Mouse (Mus musculus) midbrain, postnatal 0 days (tissue): ENCODE measurements around the gene Dmtf1. TPM values are rescaled to one million over a fixed set of nuclear protein-coding genes. Genes with fewer than 3 reads are reported as not detected.

Experiments
- ATAC-seq: fragments of 200-750 bp; cut with Nextera tagmentation; 2 replicates; pipeline ENCODE4 v1.8.0; 2017; ENCODE audit warnings: moderate number of reproducible peaks, mild to moderate bottlenecking, moderate TSS enrichment, moderate library complexity; ENCODE audit not compliant: low FRiP score
- DNase-seq: peaks from one replicate; pipeline ENCODE4 v3.0.0-alpha.2; 2015; ENCODE audit warnings: low spot score
- H3K27ac ChIP-seq: fragments of 300-500 bp; sonication (generic); 2 replicates; pipeline ENCODE4 v1.5.1; 2014; ENCODE audit warnings: low read depth, mild to moderate bottlenecking, low read length, mixed read lengths
- H3K27me3 ChIP-seq: fragments of 300-500 bp; sonication (generic); 2 replicates; pipeline ENCODE4 v1.6.1; 2014; ENCODE audit warnings: low read length, control low read depth, mixed read lengths; ENCODE audit not compliant: insufficient read depth
- H3K36me3 ChIP-seq: fragments of 300-500 bp; sonication (generic); 2 replicates; pipeline ENCODE4 v1.6.1; 2014; ENCODE audit warnings: low read length, control low read depth, mixed read lengths; ENCODE audit not compliant: insufficient read depth
- H3K4me1 ChIP-seq: fragments of 300-500 bp; sonication (generic); 2 replicates; pipeline ENCODE4 v1.6.1; 2014; ENCODE audit warnings: mild to moderate bottlenecking, control low read depth, antibody characterized with exemption, low read length, mixed read lengths; ENCODE audit not compliant: insufficient read depth
- H3K4me2 ChIP-seq: fragments of 300-500 bp; sonication (generic); 2 replicates; pipeline ENCODE4 v1.6.1; 2014; ENCODE audit warnings: low read depth, mild to moderate bottlenecking, low read length, mixed read lengths; ENCODE audit not compliant: poor library complexity, severe bottlenecking
- H3K4me3 ChIP-seq: fragments of 300-500 bp; sonication (generic); 2 replicates; pipeline ENCODE4 v1.5.1; 2014; ENCODE audit warnings: low read depth, mild to moderate bottlenecking, low read length, moderate library complexity
- H3K9ac ChIP-seq: fragments of 300-500 bp; sonication (generic); replicated peaks from 2 replicates; pipeline ENCODE4 v1.6.1; 2014; ENCODE audit warnings: mild to moderate bottlenecking, low read length, moderate library complexity, mixed read lengths; ENCODE audit not compliant: poor library complexity, severe bottlenecking
- H3K9me3 ChIP-seq: fragments of 300-500 bp; sonication (generic); 2 replicates; pipeline ENCODE4 v1.6.1; 2016; ENCODE audit warnings: low read length, control low read depth
- CTCF ChIP-seq: IDR thresholded peaks from 2 replicates; pipeline ENCODE4 v1.5.1; 2016; ENCODE audit warnings: antibody characterized with exemption, mild to moderate bottlenecking
- WGBS: fragments of 180-500 bp; shearing (Covaris S2); extraction: QIAGEN DNeasy Blood & Tissue Kit; methylation state at CpG from one replicate; pipeline ENCODE4 v1.1.7; 2014; 5-methylcytosine and 5-hydroxymethylcytosine counted together
- polyA plus RNA-seq: library from polyadenylated mRNA; unstranded; fragments of >200 nt; fragmentation: Nextera tagmentation; extraction: Ambion mirVana; gene quantifications from 2 replicates; pipeline ENCODE4 v1.2.1, GENCODE M21; 2015
- total RNA-seq: library from RNA; depleted of rRNA; stranded (reverse); fragments of >200 nt; gene quantifications from 2 replicates; pipeline ENCODE4 v1.2.3, GENCODE M21; 2014

Gene Dmtf1
- total and polyA plus RNA-seq, 2 experiments from 2014 or later = 29.7 to 38.7 TPM

GRCm38 (mm10) chr5:9111759-9112158 is 49.8 kb downstream of the Dmtf1 start:
- Histone ChIP-seq H3K4me2 (no peak overlapping the region), H3K4me1 (no peaks in the 10 kb centered on the region), H3K36me3 (no peaks in the 10 kb centered on the region), H3K9ac (no peak overlapping the region), H3K9me3 (no peaks in the 10 kb centered on the region), H3K27me3 (no peaks in the 10 kb centered on the region), H3K27ac (no peak overlapping the region), H3K4me3 (no peak overlapping the region)
- TF ChIP-seq CTCF = peak; percentile 85
- ATAC-seq (peak; percentile 57; the same call in 1 of the 2 replicates), DNase-seq (peak; percentile 71)
- 13% methylated on average over 5 of the region's 5 CpGs for WGBS

DNA sequence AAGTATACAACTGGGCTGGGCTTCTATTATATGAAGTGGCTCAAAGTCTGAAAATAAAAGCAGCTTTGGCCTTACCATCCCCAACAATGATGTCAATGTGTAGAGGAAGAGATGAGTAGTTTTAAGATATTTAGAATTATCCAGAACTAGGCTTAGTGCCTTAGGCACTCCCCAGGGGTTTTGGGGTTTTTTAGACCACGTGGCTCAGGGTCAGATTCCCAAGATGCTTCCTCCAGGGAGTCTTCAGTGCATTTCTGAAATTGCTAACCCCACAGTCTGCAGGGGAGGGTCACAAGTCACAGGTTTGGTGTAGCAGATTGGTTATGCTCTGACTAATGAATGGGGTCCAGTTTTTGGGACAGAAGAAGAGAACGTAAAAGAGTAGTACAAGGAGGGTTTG is 50.3 kb downstream of the Dmtf1 start:
- DNase-seq (no peak), ATAC-seq (no peak)
- Histone ChIP-seq H3K27ac (no peak overlapping the region), H3K9me3 (no peaks in the 10 kb centered on the region), H3K9ac (no peak overlapping the region), H3K27me3 (no peaks in the 10 kb centered on the region), H3K4me1 (no peaks in the 10 kb centered on the region), H3K4me2 (no peak overlapping the region), H3K36me3 (no peaks in the 10 kb centered on the region), H3K4me3 (no peak overlapping the region)
- no peak for TF ChIP-seq CTCF
- WGBS = 53% methylated on average over 2 of the region's 2 CpGs

DNA sequence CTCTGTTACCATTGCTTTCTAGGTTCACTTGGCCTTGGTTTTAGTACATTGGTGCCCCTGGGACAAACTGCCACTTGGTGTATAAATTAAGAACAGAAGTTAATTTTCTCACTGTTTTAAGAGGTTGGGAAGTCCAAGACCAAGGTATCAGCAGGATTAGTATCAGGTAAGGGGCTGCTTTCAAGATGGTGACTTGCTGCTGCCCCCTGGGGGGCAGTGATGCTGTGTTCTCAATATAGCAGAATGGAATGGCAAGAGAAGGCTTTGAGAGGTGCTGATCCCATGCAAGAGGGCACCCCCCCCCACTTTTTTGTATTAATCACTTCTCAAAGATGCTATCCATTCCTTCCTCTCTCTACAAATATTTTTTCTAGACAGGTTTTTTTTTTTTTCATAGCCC is 52.0 kb downstream of the Dmtf1 start:
- Histone ChIP-seq H3K4me2 (no peak overlapping the region), H3K9me3 (no peaks in the 10 kb centered on the region), H3K9ac (no peak overlapping the region), H3K27me3 (no peaks in the 10 kb centered on the region), H3K4me1 (no peaks in the 10 kb centered on the region), H3K36me3 (no peaks in the 10 kb centered on the region), H3K4me3 (no peak overlapping the region), H3K27ac (no peak overlapping the region)
- no peak for ATAC-seq
- no peak for DNase-seq
- peak; percentile 36 for TF ChIP-seq CTCF

DNA sequence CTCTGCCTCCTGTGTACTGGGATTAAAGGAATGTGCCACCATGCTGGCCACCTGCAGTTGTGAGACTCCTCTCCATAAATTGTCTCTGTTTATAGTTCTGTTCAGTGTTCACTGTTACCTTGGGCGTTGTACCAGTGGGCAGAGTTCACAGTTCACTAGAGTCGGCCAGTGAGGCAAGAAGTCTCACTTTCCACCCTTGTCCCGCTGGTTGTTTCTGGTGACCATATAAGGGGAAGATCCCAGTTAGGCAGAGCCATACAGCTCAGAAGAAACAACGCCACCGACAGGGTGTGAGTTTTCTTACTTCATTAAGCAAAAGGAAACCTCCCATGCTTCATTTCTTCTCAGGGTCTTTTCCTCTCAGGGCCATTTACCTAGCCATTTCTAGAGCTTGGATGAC is 53.1 kb downstream of the Dmtf1 start:
- H3K27ac ChIP-seq = no peak overlapping the region
- H3K4me2 ChIP-seq = no peak overlapping the region
- no peaks in the 10 kb centered on the region for H3K9me3 ChIP-seq
- DNase-seq = no peak
- H3K9ac ChIP-seq = no peak overlapping the region
- no peak for TF ChIP-seq CTCF
- no peaks in the 10 kb centered on the region for H3K27me3 ChIP-seq
- 91% methylated on average over 5 of the region's 5 CpGs for WGBS
- no peak for ATAC-seq
- H3K4me3 ChIP-seq = no peak overlapping the region
- no peaks in the 10 kb centered on the region for H3K4me1 ChIP-seq
- H3K36me3 ChIP-seq = no peaks in the 10 kb centered on the region

- no peak overlapping the region for H3K4me3 ChIP-seq
- H3K9me3 ChIP-seq = no peaks in the 10 kb centered on the region
- 77% methylated on average over 8 of the region's 8 CpGs for whole genome bisulfite sequencing
- ATAC-seq = no peak
- no peak overlapping the region for H3K27ac ChIP-seq
- no peak overlapping the region for H3K9ac ChIP-seq
- H3K4me1 ChIP-seq = no peaks in the 10 kb centered on the region
- DNase-seq = no peak
- no peak overlapping the region for H3K4me2 ChIP-seq
- no peaks in the 10 kb centered on the region for H3K27me3 ChIP-seq
- no peak for TF ChIP-seq CTCF
- H3K36me3 ChIP-seq = no peaks in the 10 kb centered on the region
These were observed 54.1 kb downstream of the Dmtf1 start for GRCm38 (mm10) chr5:9107296-9108089.

GRCm38 (mm10) chr5:9106806-9107205 is 54.8 kb downstream of the Dmtf1 start:
- 83% methylated on average over 6 of the region's 6 CpGs for whole genome bisulfite sequencing
- DNase-seq (no peak), ATAC-seq (no peak)
- Histone ChIP-seq H3K27ac (no peak overlapping the region), H3K4me3 (no peak overlapping the region), H3K27me3 (no peaks in the 10 kb centered on the region), H3K4me2 (no peak overlapping the region), H3K4me1 (no peaks in the 10 kb centered on the region), H3K9me3 (no peaks in the 10 kb centered on the region), H3K9ac (no peak overlapping the region), H3K36me3 (no peaks in the 10 kb centered on the region)
- no peak for TF ChIP-seq CTCF
